Mouse (Mus musculus): ENCODE data around the gene Hepacam2.
"Not testable (repeated sequence)": the region's sequence is repeated elsewhere in the genome, so short reads cannot be mapped to it uniquely, and the experiment has no call there.

The Hepacam2 gene

GRCm38 (mm10) chr6:3498162-3498848 lies at the start of gene Hepacam2, which contains the start of gene Vps50:
TSS of gene Hepacam2 (minus strand) at chr6:3498298.
TSS of gene Vps50 (plus strand) at chr6:3498382.
- peak; percentile 88 for DNase-seq (ENCODE audit: low spot score)

GRCm38 (mm10) chr6:3544970-3545369 lies 46.9 kb upstream of the Hepacam2 start:
- no peak for DNase-seq (ENCODE audit: low spot score)

- no peak for DNase-seq (ENCODE audit: low spot score)
These were observed 45.8 kb upstream of the Hepacam2 start for GRCm38 (mm10) chr6:3543862-3544261.

- DNase-seq (ENCODE audit: low spot score), result no peak
These were observed 41.4 kb upstream of the Hepacam2 start for GRCm38 (mm10) chr6:3539470-3539869.

GRCm38 (mm10) chr6:3536048-3536447 lies 38.0 kb upstream of the Hepacam2 start:
- no peak for DNase-seq (ENCODE audit: low spot score)

- no peak for DNase-seq (ENCODE audit: low spot score)
These were observed 33.3 kb upstream of the Hepacam2 start for GRCm38 (mm10) chr6:3531445-3531844.

GRCm38 (mm10) chr6:3528198-3528597 lies 30.1 kb upstream of the Hepacam2 start:
- DNase-seq (ENCODE audit: low spot score), result no peak

GRCm38 (mm10) chr6:3512611-3513010 lies 14.5 kb upstream of the Hepacam2 start:
- DNase-seq (ENCODE audit: low spot score), result no peak

- DNase-seq (ENCODE audit: low spot score), result no peak
These were observed 13.5 kb upstream of the Hepacam2 start for GRCm38 (mm10) chr6:3511612-3512011.

GRCm38 (mm10) chr6:3511116-3511515 lies 13.0 kb upstream of the Hepacam2 start:
- no peak for DNase-seq (ENCODE audit: low spot score)

GRCm38 (mm10) chr6:3509782-3510181 lies 11.7 kb upstream of the Hepacam2 start:
- no peak for DNase-seq (ENCODE audit: low spot score)

- DNase-seq (ENCODE audit: low spot score), result not testable (repeated sequence)
These were observed 10.1 kb upstream of the Hepacam2 start for GRCm38 (mm10) chr6:3508151-3508550.

- DNase-seq (ENCODE audit: low spot score), result no peak
These were observed 9.0 kb upstream of the Hepacam2 start for GRCm38 (mm10) chr6:3507078-3507477.

GRCm38 (mm10) chr6:3505289-3505688 lies 7.2 kb upstream of the Hepacam2 start:
- no peak for DNase-seq (ENCODE audit: low spot score)

- no peak for DNase-seq (ENCODE audit: low spot score)
These were observed 2.2 kb upstream of the Hepacam2 start for GRCm38 (mm10) chr6:3500286-3500685.

GRCm38 (mm10) chr6:3496210-3496609 lies 1.9 kb downstream of the Hepacam2 start:
- no peak for DNase-seq (ENCODE audit: low spot score)

- DNase-seq (ENCODE audit: low spot score), result no peak
These were observed 3.8 kb downstream of the Hepacam2 start for GRCm38 (mm10) chr6:3494285-3494684.

- no peak for DNase-seq (ENCODE audit: low spot score)
These were observed 10.7 kb downstream of the Hepacam2 start for GRCm38 (mm10) chr6:3487355-3487754.

- DNase-seq (ENCODE audit: low spot score), result no peak
These were observed 13.0 kb downstream of the Hepacam2 start for GRCm38 (mm10) chr6:3485133-3485532.

GRCm38 (mm10) chr6:3481705-3482104 lies 16.4 kb downstream of the Hepacam2 start:
- no peak for DNase-seq (ENCODE audit: low spot score)

GRCm38 (mm10) chr6:3479853-3480252 lies 18.2 kb downstream of the Hepacam2 start:
- no peak for DNase-seq (ENCODE audit: low spot score)

GRCm38 (mm10) chr6:3476299-3476698 lies 21.8 kb downstream of the Hepacam2 start:
- DNase-seq (ENCODE audit: low spot score), result no peak

- no peak for DNase-seq (ENCODE audit: low spot score)
These were observed 27.4 kb downstream of the Hepacam2 start for GRCm38 (mm10) chr6:3470706-3471105.

GRCm38 (mm10) chr6:3468627-3469026 lies 29.5 kb downstream of the Hepacam2 start:
- no peak for DNase-seq (ENCODE audit: low spot score)
